Mouse (Mus musculus) hindbrain, embryonic 15.5 days (tissue): ENCODE data around the gene Stub1. TPM values are rescaled to one million over a fixed set of nuclear protein-coding genes. Genes with fewer than 3 reads are reported as not detected.

Experiments used
- ATAC-seq: fragments of 200-750 bp; cut with Nextera tagmentation; 2 replicates; pipeline ENCODE4 v1.8.0; 2017; ENCODE audit warnings: low read depth, moderate number of reproducible peaks, moderate TSS enrichment; ENCODE audit not compliant: low FRiP score
- H3K27ac ChIP-seq: fragments of 300-500 bp; sonication (generic); replicated peaks from 2 replicates; pipeline ENCODE4 v1.5.1; 2015; ENCODE audit warnings: mild to moderate bottlenecking, inconsistent platforms
- H3K27me3 ChIP-seq: fragments of 300-500 bp; sonication (generic); 2 replicates; pipeline ENCODE4 v1.6.1; 2015; ENCODE audit warnings: control low read depth, inconsistent platforms
- H3K36me3 ChIP-seq: fragments of 300-500 bp; sonication (generic); 2 replicates; pipeline ENCODE4 v1.6.1; 2015; ENCODE audit warnings: control low read depth, inconsistent platforms
- H3K4me1 ChIP-seq: fragments of 300-500 bp; sonication (generic); replicated peaks from 2 replicates; pipeline ENCODE4 v1.6.1; 2015; ENCODE audit warnings: control low read depth, inconsistent platforms
- H3K4me2 ChIP-seq: fragments of 300-500 bp; sonication (generic); 2 replicates; pipeline ENCODE4 v1.6.1; 2015; ENCODE audit warnings: moderate library complexity, mild to moderate bottlenecking, inconsistent platforms
- H3K4me3 ChIP-seq: fragments of 300-500 bp; sonication (generic); 2 replicates; pipeline ENCODE4 v1.5.1; 2015; ENCODE audit warnings: mild to moderate bottlenecking, inconsistent platforms
- H3K9ac ChIP-seq: fragments of 300-500 bp; sonication (generic); 2 replicates; pipeline ENCODE4 v1.6.1; 2015; ENCODE audit warnings: inconsistent platforms
- H3K9me3 ChIP-seq: fragments of 300-500 bp; sonication (generic); 2 replicates; pipeline ENCODE4 v1.6.1; 2016; ENCODE audit warnings: control low read depth, inconsistent platforms
- WGBS: fragments of 180-500 bp; shearing (Covaris S2); methylation state at CpG from one replicate; pipeline ENCODE4 v1.1.7; 2015; 5-methylcytosine and 5-hydroxymethylcytosine counted together
- polyA plus RNA-seq: library from polyadenylated mRNA; unstranded; fragments of >200 nt; fragmentation: Nextera tagmentation; extraction: Ambion mirVana; gene quantifications from 2 replicates; pipeline ENCODE4 v1.2.1, GENCODE M21; 2015

The Stub1 gene
- polyA plus RNA-seq, 1 experiment from 2014 or later = 382 TPM

GRCm38 (mm10) chr17:25841117-25841880 lies 8.1 kb upstream of the Stub1 start, which contains the start of gene Gm20683:
Gene Gm20683, minus strand, starts transcription at chr17:25841763.
- no peak for ATAC-seq
- no peak within 1 kb of the TSS for H3K27ac ChIP-seq
- H3K4me1 ChIP-seq = peaks cover 39% of the 10 kb centered on the region
- no peaks in the 10 kb centered on the region for H3K27me3 ChIP-seq
- H3K9ac ChIP-seq = no peak within 1 kb of the TSS
- H3K36me3 ChIP-seq = peaks cover 40% of the 10 kb centered on the region
- H3K4me2 ChIP-seq = no peak within 1 kb of the TSS
- H3K4me3 ChIP-seq = no peak within 1 kb of the TSS
- H3K9me3 ChIP-seq = no peaks in the 10 kb centered on the region
- WGBS = 94% methylated on average over 22 of the region's 22 CpGs

- H3K27ac ChIP-seq = no peak overlapping the region
- no peak overlapping the region for H3K9ac ChIP-seq
- no peak overlapping the region for H3K4me2 ChIP-seq
- WGBS = 96% methylated on average over 6 of the region's 6 CpGs
- no peaks in the 10 kb centered on the region for H3K27me3 ChIP-seq
- peaks cover 40% of the 10 kb centered on the region for H3K36me3 ChIP-seq
- no peak overlapping the region for H3K4me3 ChIP-seq
- no peak for ATAC-seq
- no peaks in the 10 kb centered on the region for H3K9me3 ChIP-seq
- H3K4me1 ChIP-seq = peaks cover 47% of the 10 kb centered on the region
These were observed 7.3 kb upstream of the Stub1 start for GRCm38 (mm10) chr17:25840519-25840918.

GRCm38 (mm10) chr17:25839455-25840235 lies 6.4 kb upstream of the Stub1 start:
- H3K27me3 ChIP-seq = no peaks in the 10 kb centered on the region
- peaks cover 53% of the 10 kb centered on the region for H3K4me1 ChIP-seq
- 89% methylated on average over 14 of the region's 14 CpGs for WGBS
- no peaks in the 10 kb centered on the region for H3K9me3 ChIP-seq
- no peak overlapping the region for H3K27ac ChIP-seq
- H3K36me3 ChIP-seq = peaks cover 40% of the 10 kb centered on the region
- no peak for ATAC-seq
- no peak overlapping the region for H3K4me3 ChIP-seq
- H3K4me2 ChIP-seq = no peak overlapping the region
- no peak overlapping the region for H3K9ac ChIP-seq

DNA sequence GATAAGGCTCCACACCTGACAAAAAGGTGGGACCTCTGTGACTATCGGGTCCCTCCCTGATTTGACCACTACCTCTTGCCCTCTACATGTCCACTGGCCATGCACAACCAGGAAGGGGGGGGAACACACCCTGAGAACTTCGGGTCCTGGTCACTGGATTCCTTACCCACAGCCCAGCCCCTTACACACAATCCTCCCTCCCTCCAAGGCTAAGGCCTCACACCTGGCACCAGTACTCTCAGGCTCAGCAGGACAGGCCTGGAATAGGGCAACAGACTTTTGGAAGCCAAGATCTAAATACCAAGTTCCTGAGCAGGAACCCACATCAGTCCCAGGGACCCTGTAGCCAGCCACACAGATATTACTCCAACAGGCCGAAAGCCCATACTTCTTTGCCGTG lies 5.7 kb upstream of the Stub1 start:
- H3K9ac ChIP-seq = no peak overlapping the region
- H3K9me3 ChIP-seq = no peaks in the 10 kb centered on the region
- H3K27me3 ChIP-seq = no peaks in the 10 kb centered on the region
- WGBS = 85% methylated on average over 4 of the region's 4 CpGs
- no peak overlapping the region for H3K27ac ChIP-seq
- H3K4me2 ChIP-seq = no peak overlapping the region
- H3K36me3 ChIP-seq = peaks cover 40% of the 10 kb centered on the region
- H3K4me1 ChIP-seq = peaks cover 57% of the 10 kb centered on the region
- ATAC-seq = no peak
- H3K4me3 ChIP-seq = no peak overlapping the region

- H3K4me1 ChIP-seq = peaks cover 50% of the 10 kb centered on the region
These were observed 4.3 kb upstream of the Stub1 start for GRCm38 (mm10) chr17:25837533-25837932.

GRCm38 (mm10) chr17:25837076-25837410 lies 3.8 kb upstream of the Stub1 start, which contains the start of gene Rhbdl1:
Gene Rhbdl1, minus strand, starts transcription at chr17:25837295.
- Histone ChIP-seq H3K36me3 (peaks cover 32% of the 10 kb centered on the region), H3K4me2 (peak within 1 kb of the TSS; percentile 83), H3K9me3 (no peaks in the 10 kb centered on the region), H3K4me1 (peaks cover 52% of the 10 kb centered on the region), H3K27me3 (no peaks in the 10 kb centered on the region), H3K4me3 (peak within 1 kb of the TSS; percentile 57), H3K27ac (peak within 1 kb of the TSS; percentile 88), H3K9ac (peak within 1 kb of the TSS; percentile 75)
- peak; percentile 36 for ATAC-seq
- 1% methylated on average over 29 of the region's 29 CpGs for WGBS

More at GRCm38 (mm10) chr17:25837533-25837932, 4.3 kb upstream of the Stub1 start:
- H3K4me2 ChIP-seq = peak overlapping the region; percentile 83
- peak overlapping the region; percentile 88 for H3K27ac ChIP-seq
- no peaks in the 10 kb centered on the region for H3K27me3 ChIP-seq
- H3K9ac ChIP-seq = peak overlapping the region; percentile 75
- WGBS = 17% methylated on average over 3 of the region's 3 CpGs
- peaks cover 37% of the 10 kb centered on the region for H3K36me3 ChIP-seq
- no peak for ATAC-seq
- H3K4me3 ChIP-seq = peak overlapping the region; percentile 57; the same call in 1 of the 2 replicates
- H3K9me3 ChIP-seq = no peaks in the 10 kb centered on the region

DNA sequence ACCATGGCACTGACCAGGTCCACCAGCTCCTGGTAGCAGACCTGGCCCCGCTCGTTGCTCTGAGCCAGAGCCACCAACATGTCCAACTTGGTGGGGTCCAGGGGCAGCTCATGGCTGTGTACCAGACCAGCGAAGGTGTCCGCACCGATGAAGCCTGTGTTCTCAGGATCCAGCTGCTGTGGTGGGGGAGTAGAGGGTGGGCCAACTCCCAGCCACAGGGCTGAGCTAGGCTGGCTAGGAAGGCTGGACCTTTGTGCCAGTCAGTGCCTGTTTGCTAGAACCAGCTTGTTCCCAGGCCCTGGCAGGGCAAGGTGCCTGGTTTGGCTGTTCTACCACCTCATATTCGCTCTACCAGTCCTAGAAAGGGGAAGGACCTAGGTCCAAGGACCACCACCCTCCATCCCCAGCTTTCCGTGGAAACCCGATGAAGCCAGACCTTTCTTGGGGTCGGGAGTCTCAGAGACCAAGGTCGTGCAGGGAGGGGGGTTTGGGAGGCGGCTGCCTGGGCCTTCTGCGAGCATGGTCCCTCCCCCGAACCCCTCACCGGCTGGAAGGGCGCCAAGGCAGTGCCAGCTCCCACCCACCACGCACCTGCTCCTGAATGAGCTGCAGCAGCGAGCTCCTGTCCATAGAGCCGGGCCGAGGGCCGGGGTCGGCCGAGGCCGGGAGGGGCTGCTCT lies 3.3 kb upstream of the Stub1 start:
- WGBS = 19% methylated on average over 23 of the region's 23 CpGs

GRCm38 (mm10) chr17:25835816-25836215 lies 2.6 kb upstream of the Stub1 start:
- H3K4me3 ChIP-seq = peak overlapping the region; percentile 57
- WGBS = 94% methylated on average over 16 of the region's 16 CpGs
- H3K9ac ChIP-seq = peak overlapping the region; percentile 75; the same call in 1 of the 2 replicates

More for the DNA sequence above, 3.3 kb upstream of the Stub1 start:
- Histone ChIP-seq H3K9ac (peak overlapping the region; percentile 75), H3K9me3 (no peaks in the 10 kb centered on the region), H3K27me3 (no peaks in the 10 kb centered on the region), H3K36me3 (peaks cover 27% of the 10 kb centered on the region), H3K27ac (peak overlapping the region; percentile 88), H3K4me3 (peak overlapping the region; percentile 57), H3K4me2 (peak overlapping the region; percentile 83), H3K4me1 (peaks cover 57% of the 10 kb centered on the region)
- no peak for ATAC-seq

GRCm38 (mm10) chr17:25835301-25835700 lies 2.1 kb upstream of the Stub1 start:
- no peak for ATAC-seq

More at GRCm38 (mm10) chr17:25835816-25836215, 2.6 kb upstream of the Stub1 start:
- peak overlapping the region; percentile 83 for H3K4me2 ChIP-seq
- H3K4me1 ChIP-seq = peaks cover 65% of the 10 kb centered on the region
- ATAC-seq = no peak
- H3K27me3 ChIP-seq = no peaks in the 10 kb centered on the region
- peaks cover 27% of the 10 kb centered on the region for H3K36me3 ChIP-seq
- H3K9me3 ChIP-seq = no peaks in the 10 kb centered on the region
- no peak overlapping the region for H3K27ac ChIP-seq

DNA sequence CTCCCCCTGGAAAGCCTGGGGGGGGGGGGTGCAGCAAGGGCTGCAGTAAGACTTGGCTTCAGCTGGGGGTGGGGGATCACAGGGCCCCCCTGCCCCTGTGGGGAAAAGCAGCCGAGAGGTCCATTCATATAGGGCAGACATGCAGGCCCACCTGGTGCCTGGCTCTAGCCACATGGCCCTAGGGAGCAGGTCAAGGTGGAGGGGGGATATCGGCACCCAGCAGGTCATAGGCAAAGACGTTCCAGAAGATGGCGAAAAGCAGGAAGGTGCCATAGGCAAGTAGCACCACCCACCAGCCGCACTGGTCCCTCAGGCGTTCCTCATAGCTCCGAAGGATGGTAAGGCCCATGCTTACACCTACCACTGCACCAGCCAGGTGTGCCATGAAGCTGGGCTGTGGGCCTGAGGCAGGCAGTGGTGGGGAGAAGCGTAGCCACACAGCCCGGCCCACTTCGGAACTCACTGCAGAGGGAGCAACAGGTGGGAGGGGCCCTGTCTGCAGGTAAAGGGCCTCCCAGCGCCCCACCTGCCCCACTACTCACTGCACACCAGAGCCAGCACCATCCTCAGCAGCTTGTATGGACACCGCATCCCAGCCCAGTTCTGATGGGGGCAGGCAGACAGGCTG lies 1.5 kb upstream of the Stub1 start:
- peak overlapping the region; percentile 98 for H3K27ac ChIP-seq
- 92% methylated on average over 11 of the region's 12 CpGs for WGBS
- H3K9ac ChIP-seq = peak overlapping the region; percentile 70
- H3K4me3 ChIP-seq = peak overlapping the region; percentile 57
- peaks cover 25% of the 10 kb centered on the region for H3K36me3 ChIP-seq
- no peaks in the 10 kb centered on the region for H3K9me3 ChIP-seq
- H3K4me1 ChIP-seq = peaks cover 76% of the 10 kb centered on the region
- H3K4me2 ChIP-seq = peak overlapping the region; percentile 92
- ATAC-seq = no peak
- H3K27me3 ChIP-seq = no peaks in the 10 kb centered on the region

More at GRCm38 (mm10) chr17:25835301-25835700, 2.1 kb upstream of the Stub1 start:
- peak overlapping the region; percentile 92 for H3K4me2 ChIP-seq
- 0 out of 2 replicates have a peak overlapping the region, but pooled peaks have one; percentile 70 for H3K9ac ChIP-seq
- H3K4me1 ChIP-seq = peaks cover 70% of the 10 kb centered on the region
- 97% methylated on average over 7 of the region's 7 CpGs for WGBS
- H3K27me3 ChIP-seq = no peaks in the 10 kb centered on the region
- H3K27ac ChIP-seq = no peak overlapping the region
- no peak overlapping the region; the same call in 1 of the 2 replicates for H3K4me3 ChIP-seq
- H3K36me3 ChIP-seq = peaks cover 27% of the 10 kb centered on the region
- no peaks in the 10 kb centered on the region for H3K9me3 ChIP-seq

GRCm38 (mm10) chr17:25833961-25834594 lies 874 bp upstream of the Stub1 start:
- peak overlapping the region; percentile 57 for H3K4me3 ChIP-seq
- H3K4me2 ChIP-seq = peak overlapping the region; percentile 92
- 50% methylated on average over 6 of the region's 6 CpGs for WGBS
- H3K36me3 ChIP-seq = peaks cover 19% of the 10 kb centered on the region
- H3K9me3 ChIP-seq = no peaks in the 10 kb centered on the region
- no peaks in the 10 kb centered on the region for H3K27me3 ChIP-seq
- ATAC-seq = no peak
- H3K9ac ChIP-seq = peak overlapping the region; percentile 70
- peak overlapping the region; percentile 98 for H3K27ac ChIP-seq
- H3K4me1 ChIP-seq = peaks cover 82% of the 10 kb centered on the region
